Mouse (Mus musculus): ENCODE results near the gene Ermp1. TPM values are rescaled to one million over a fixed set of nuclear protein-coding genes. Genes with fewer than 3 reads are reported as not detected.

The Ermp1 gene
- polyA plus RNA-seq, 1 experiment from 2014 or later: 10.0 TPM

Other genes with a start within 250 kb of the Ermp1 start
- 0.05 and 0.08 TPM in 2 replicates for gene Pdcd1lg2, start 237.5 kb downstream of the Ermp1 start, polyA plus RNA-seq (2015; fragmentation: Nextera tagmentation; extraction: Ambion mirVana)
- gene Ric1, start 126.1 kb downstream of the Ermp1 start, polyA plus RNA-seq (2015; fragmentation: Nextera tagmentation; extraction: Ambion mirVana): 3.2 and 3.6 TPM in 2 replicates
- not detected in 2 replicates for gene Mlana, start 49.4 kb upstream of the Ermp1 start, polyA plus RNA-seq (2015; fragmentation: Nextera tagmentation; extraction: Ambion mirVana)
- gene 9930021J03Rik, start 157.6 kb upstream of the Ermp1 start, polyA plus RNA-seq (2015; fragmentation: Nextera tagmentation; extraction: Ambion mirVana): 1.3 and 1.7 TPM in 2 replicates
- gene Ranbp6, start 164.6 kb upstream of the Ermp1 start, polyA plus RNA-seq (2015; fragmentation: Nextera tagmentation; extraction: Ambion mirVana): 5.2 and 6.0 TPM in 2 replicates